Mouse (Mus musculus): Measurements from ENCODE around the gene Zfp429.
A peak's percentile ranks its signal among the peaks of the same experiment; 100 is the strongest.
"Not testable (repeated sequence)": the region's sequence is repeated elsewhere in the genome, so short reads cannot be mapped to it uniquely, and the experiment has no call there.

Gene Zfp429

GRCm38 (mm10) chr13:67399183-67399903 is at the start of gene Zfp429:
Gene Zfp429, minus strand, starts transcription at chr13:67399819.
- peak; percentile 50 for DNase-seq (ENCODE audit: low read depth, low spot score)

GRCm38 (mm10) chr13:67437095-67437494 is 37.5 kb upstream of the Zfp429 start:
- DNase-seq (ENCODE audit: low read depth, low spot score): not testable (repeated sequence)

- DNase-seq (ENCODE audit: low read depth, low spot score): no peak
Observed at GRCm38 (mm10) chr13:67428116-67428515, 28.5 kb upstream of the Zfp429 start.

GRCm38 (mm10) chr13:67425699-67426098 is 26.1 kb upstream of the Zfp429 start:
- DNase-seq (ENCODE audit: low read depth, low spot score): not testable (repeated sequence)

GRCm38 (mm10) chr13:67422532-67422931 is 22.9 kb upstream of the Zfp429 start:
- not testable (repeated sequence) for DNase-seq (ENCODE audit: low read depth, low spot score)

GRCm38 (mm10) chr13:67421207-67421857 is 21.7 kb upstream of the Zfp429 start, which contains the start of gene Zfp459:
Gene Zfp459, minus strand, starts transcription at chr13:67421418.
- DNase-seq (ENCODE audit: low read depth, low spot score): peak; percentile 78

- no peak for DNase-seq (ENCODE audit: low read depth, low spot score)
Observed at GRCm38 (mm10) chr13:67420558-67421206, 21.1 kb upstream of the Zfp429 start.

- DNase-seq (ENCODE audit: low read depth, low spot score): no peak
Observed at GRCm38 (mm10) chr13:67416811-67417210, 17.2 kb upstream of the Zfp429 start.

GRCm38 (mm10) chr13:67415759-67416158 is 16.1 kb upstream of the Zfp429 start:
- no peak for DNase-seq (ENCODE audit: low read depth, low spot score)

GRCm38 (mm10) chr13:67413634-67414033 is 14.0 kb upstream of the Zfp429 start:
- not testable (repeated sequence) for DNase-seq (ENCODE audit: low read depth, low spot score)

- not testable (repeated sequence) for DNase-seq (ENCODE audit: low read depth, low spot score)
Observed at GRCm38 (mm10) chr13:67376255-67376654, 23.4 kb downstream of the Zfp429 start.

GRCm38 (mm10) chr13:67375050-67375911 is 24.3 kb downstream of the Zfp429 start, which contains the start of the genes Gm28041 and Zfp456:
Gene Gm28041, minus strand, starts transcription at chr13:67375733.
Gene Zfp456, minus strand, starts transcription at chr13:67375810.
- DNase-seq (ENCODE audit: low read depth, low spot score): peak; percentile 63

GRCm38 (mm10) chr13:67360131-67360744 is 39.4 kb downstream of the Zfp429 start, which contains the start of the genes Gm28044 and Zfp953:
Gene Gm28044, minus strand, starts transcription at chr13:67360536.
Gene Zfp953, minus strand, starts transcription at chr13:67360605.
- DNase-seq (ENCODE audit: low read depth, low spot score): peak; percentile 88

- no peak for DNase-seq (ENCODE audit: low read depth, low spot score)
Observed at GRCm38 (mm10) chr13:67351854-67352253, 47.8 kb downstream of the Zfp429 start.

- DNase-seq (ENCODE audit: low read depth, low spot score): no peak
Observed at GRCm38 (mm10) chr13:67343422-67343821, 56.2 kb downstream of the Zfp429 start.

Measured in mesoderm, embryonic 11.5 days (tissue).